Mouse (Mus musculus) kidney, adult 8-10 months (tissue): ENCODE data around the gene Pip5k1b.
A peak's percentile ranks its signal among the peaks of the same experiment; 100 is the strongest.

Experiments used
- DNase-seq, 2 experiments: peaks; one replicate each; pipeline ENCODE4 v3.0.0; 2022

Pip5k1b gene

DNA sequence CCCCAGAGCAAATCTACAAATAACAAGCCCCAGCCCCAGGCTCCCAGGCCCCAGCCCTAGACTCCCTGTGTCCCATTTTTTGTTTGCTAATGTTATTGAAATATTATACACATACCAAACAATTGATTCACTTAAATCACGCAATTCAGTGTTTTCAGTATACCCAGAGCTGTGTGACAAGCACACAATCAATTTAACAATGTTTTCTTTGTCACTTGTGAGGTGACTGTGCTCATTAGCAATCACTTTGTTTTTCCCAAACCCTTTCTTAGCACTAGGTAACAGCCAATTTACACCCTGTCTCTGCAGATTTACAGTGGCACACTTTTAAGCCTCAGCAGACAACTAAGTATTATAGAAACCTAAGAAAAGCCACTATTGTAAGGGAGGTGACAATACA lies 228.7 kb downstream of the Pip5k1b start:
- DNase-seq: no peak

DNA sequence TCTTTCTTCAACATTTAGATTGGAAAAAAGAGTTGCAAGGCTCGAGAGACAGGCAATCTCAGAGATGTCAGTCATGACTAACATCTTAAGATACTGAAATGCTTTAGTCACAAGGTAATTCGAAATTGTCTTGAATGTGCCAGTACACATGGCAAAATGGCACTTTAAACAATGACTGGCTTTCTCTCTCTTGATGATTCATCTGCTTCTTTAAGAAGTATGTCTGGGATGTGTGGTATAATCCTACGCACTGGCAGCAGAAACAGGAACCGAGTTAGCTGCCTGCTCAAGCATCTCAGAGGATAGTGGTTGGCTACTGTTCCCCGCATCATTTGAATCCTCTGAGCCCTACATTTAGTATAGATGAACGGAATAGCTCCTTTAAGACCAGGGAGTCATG lies 230.0 kb downstream of the Pip5k1b start:
- no peak for DNase-seq

DNA sequence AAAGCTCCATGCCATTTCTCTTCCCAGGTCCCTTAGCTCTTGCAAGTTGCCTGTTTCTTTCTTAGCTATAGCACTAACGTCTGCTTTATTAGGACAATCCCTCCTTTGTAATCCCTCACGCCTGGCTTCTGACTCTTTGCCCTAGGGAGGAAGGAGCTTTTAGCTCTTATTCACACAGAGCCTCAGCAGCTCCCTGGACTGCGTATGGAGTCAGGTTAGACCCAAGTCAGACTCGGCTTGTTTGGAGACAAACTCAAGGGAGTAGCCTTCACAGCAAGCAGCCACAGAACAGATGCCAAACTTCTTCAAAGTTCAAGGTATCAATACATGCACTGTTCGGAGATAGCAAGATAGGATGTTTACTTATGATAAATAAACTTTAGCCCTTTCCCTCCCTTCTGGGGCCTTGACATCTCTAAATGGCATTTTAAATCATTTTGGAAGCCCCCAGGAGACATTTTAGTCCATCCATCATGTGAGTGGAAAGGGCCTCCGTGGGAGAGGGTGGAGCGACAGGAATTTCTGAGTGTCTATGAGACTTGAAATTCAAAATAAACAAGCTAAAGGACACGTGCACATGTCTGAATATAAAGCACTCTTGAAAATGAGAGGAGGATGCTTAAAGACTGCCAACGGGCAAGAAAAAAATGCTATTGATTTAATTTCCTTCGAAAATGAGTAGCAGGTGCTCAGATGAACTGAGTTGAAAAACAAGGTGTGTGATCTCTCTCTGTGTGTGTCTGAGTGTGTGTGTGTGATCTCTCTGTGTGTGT lies 231.6 kb downstream of the Pip5k1b start:
- DNase-seq: no peak

DNA sequence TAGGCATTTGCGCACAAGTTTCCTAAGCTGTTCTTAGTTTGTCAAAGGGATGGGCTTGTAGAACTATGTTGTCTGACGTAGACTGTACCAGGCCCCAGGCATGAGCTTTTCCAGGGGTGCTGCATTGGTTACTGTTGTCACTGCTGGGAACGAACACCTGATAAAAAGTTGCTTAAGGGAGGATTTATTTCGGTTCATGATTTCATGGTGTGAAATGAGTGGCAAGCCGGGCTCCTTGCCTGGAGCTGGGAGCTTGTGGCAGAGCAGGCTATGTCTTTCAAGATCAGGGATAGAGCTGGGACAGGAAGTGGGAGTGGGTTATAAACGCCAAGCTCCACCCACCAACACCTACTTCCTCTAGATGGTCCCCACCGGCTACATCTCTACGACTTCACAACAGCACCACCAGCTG lies 233.8 kb downstream of the Pip5k1b start:
- no peak for DNase-seq

DNA sequence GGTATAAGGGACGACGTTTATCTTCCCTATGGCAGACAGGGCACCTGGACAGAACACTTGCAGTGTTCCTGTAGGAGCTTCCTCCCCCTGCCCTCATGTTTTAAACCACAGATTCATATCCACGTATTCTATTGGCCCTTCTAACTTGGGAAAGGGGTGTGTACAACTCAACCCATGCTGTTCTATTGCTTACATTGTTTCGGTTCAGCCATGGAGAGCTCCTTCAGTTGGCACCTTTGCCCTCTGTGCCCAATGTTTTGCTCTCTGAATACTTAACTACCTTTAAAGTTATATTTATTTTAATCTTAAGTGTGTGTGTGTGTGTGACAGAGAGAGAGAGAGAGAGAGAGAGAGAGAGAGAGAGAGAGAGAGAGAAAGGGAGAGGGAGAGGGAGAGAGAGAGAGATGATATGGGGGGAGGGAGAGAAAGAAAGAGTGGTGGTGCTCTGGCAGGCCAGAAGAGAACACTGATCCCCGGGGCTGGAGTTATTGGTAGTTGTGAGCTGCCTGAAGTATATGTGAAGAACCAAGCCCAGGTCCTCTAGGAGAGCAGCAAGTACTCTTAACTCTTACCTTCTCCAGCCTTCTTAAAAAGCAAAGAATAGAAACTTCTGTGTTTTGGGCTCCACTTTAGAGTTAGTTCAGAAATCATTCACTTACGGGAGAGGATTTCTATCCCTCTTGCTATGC lies 234.3 kb downstream of the Pip5k1b start:
- DNase-seq: no peak

- no peak for DNase-seq
Observed at GRCm38 (mm10) chr19:24318172-24318571, 237.5 kb downstream of the Pip5k1b start.

DNA sequence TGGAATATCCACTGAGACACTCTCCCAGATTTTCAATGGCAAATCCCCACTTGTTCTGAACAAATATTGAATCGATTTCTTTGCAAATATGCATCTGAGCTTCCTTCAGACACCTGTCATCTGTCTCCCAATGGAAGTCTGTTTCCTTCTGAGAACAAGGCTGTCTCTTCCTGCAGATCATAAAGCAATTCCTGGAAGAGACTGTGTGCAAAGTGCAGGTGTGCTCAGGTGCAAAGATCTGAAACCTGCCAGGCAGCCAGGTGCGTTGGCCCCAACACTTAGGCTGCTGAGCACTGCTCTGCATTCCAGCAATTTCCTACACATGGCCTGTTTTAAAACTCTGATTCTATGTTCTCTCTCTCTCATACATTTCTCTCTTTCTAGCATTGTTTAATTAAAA lies 237.9 kb downstream of the Pip5k1b start:
- no peak for DNase-seq

- DNase-seq: peak; percentile 9 to 11
Observed at GRCm38 (mm10) chr19:24317038-24317591, 238.6 kb downstream of the Pip5k1b start.

- DNase-seq: no peak
Observed at GRCm38 (mm10) chr19:24316060-24316725, 239.5 kb downstream of the Pip5k1b start.

DNA sequence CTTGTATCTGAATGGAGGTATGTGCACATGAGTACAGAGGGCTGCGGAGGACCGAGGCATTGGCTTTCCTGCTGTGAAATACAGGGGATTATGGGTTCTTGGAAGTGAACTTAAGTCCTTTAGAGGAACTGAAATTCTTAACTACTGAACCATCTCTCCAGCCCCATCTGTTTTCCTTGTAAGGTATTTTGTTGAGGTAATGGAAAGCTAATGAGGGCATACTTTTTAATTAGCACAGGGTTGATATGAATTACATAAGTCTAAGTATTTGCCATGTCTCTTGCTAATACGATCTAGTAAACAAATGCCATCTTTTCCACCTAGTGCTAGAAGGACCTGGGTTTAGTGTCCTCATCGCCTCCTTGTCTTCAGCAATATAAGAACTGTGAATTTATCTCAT lies 240.4 kb downstream of the Pip5k1b start:
- no peak for DNase-seq

GRCm38 (mm10) chr19:24314676-24315075 lies 241.0 kb downstream of the Pip5k1b start:
- DNase-seq: no peak

- DNase-seq: no peak
Observed at GRCm38 (mm10) chr19:24312556-24313342, 242.9 kb downstream of the Pip5k1b start.

GRCm38 (mm10) chr19:24312046-24312445 lies 243.6 kb downstream of the Pip5k1b start:
- no peak for DNase-seq

DNA sequence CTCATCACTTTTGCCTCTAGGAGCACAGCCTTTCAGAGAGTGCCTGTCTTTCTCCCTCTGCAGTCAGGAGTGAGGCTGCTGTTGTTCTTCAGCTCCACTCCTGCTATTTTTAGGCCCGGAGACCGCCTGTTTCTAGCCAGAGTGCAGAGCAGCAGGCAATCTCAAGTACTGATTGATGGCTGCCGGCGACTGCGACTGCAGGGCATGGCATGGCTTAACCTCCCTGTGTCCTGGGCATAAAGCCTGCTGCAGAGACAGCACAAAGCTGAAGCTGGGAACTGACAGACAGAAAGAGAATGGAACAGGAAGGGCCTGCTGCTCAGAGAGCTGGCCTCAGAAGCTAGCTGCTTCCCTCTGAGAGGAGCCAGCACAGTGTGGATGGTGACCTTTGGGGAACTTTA lies 247.4 kb downstream of the Pip5k1b start:
- peak in 1 of 2 experiments; percentile 17 for DNase-seq

GRCm38 (mm10) chr19:24307271-24308221 lies 248.1 kb downstream of the Pip5k1b start:
- no peak for DNase-seq

- no peak for DNase-seq
Observed at GRCm38 (mm10) chr19:24306351-24306750, 249.3 kb downstream of the Pip5k1b start.

GRCm38 (mm10) chr19:24302198-24302597 lies 253.5 kb downstream of the Pip5k1b start:
- DNase-seq: no peak

DNA sequence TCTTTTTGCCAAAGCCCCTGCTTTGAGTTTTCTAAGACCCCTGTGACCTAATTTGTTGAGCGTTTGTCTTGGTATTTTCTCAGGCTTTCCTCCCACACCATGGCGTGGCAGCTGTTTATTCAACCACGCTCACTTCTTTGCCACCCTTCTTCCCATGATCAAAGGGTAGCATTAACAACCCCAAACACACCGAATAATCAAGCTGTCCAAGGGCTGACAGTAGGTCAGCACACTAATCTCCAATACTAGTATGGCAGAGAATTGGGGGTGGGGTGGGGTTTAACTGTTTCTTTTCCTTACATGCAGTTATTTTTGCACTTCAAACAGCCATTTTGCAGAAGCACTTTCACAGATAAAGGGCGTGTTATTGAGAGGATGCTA lies 253.9 kb downstream of the Pip5k1b start:
- DNase-seq: no peak

DNA sequence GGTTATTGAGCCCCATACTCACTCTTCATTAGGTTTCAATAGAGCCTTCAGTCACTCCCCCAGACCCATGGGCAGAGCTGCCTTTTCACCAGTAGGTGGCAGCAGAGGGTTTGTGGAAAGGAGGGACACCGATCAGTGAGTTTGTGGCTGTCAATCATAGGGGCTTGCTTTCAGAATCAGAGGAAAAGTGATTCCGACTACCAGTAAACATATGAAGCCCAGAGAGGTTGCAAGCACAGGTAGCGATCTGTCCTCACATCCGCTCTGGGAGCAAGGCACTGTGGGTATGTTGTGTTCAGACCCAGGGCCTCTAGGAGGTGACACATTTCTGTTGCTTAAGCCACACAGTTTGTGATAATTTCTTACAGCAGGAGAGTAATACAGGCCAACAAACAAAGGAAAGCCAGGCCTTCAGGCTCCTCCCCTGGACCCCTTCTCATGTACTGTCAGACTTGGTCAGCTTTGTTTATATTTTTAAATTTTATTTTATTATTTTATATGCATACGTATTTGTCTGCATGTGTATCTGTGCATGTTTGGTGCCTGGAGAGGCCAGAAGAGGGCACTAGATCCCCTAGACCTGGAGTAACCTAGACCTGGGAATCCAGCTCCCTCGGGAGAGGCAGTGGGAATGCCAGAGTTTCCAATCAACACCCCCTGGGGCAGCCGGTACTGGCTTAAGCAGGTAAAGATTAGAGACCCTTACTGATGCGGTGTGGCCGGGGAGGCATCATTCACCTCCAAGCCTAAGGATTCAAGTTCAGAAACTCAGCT lies 254.5 kb downstream of the Pip5k1b start:
- peak; percentile 42 to 58 for DNase-seq

DNA sequence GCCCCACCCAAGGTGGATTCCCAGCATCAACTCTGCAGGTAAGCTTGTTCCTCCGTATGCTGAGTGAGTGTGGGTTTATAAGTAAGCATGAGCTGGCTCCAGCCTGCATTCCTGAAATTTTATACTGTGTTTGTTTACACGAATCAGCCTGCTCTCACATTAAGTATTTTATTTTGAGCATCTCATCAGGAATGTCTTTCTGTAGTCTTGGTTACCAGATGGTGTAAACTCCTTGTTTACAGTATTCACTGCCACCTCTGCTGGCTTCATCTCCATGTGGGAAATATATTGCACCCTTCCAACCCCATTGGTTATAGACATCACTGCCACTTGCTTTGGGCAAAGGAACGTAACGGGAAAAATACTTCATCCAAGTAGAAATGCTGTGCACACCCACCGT lies 262.1 kb downstream of the Pip5k1b start:
- no peak for DNase-seq

DNA sequence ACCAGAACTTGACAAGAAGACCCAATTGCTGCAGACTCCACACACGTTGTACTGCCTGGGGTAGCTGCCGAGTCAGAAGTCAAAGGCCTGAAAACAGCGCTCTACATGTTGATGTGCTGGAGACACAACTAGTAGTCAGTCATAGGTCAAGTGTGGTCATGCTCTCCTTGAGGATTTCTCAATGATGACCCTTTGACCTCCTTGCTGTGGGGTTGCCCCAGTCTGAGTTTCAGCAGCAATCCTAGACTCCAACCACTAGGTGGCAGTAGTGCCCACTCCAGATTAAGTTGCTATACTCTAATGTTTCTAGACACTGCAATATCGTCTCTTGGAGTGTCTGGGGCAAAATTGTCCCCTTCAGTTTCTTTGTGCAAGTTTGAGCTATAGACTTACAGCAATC lies 271.5 kb downstream of the Pip5k1b start:
- DNase-seq: peak; percentile 43 to 64
